Mouse (Mus musculus): ENCODE data around the gene Rapgefl1.

Gene Rapgefl1

GRCm38 (mm10) chr11:98836651-98837141, at the start of gene Rapgefl1:
TSS of gene Rapgefl1 (plus strand) at chr11:98836785.
- no peak for DNase-seq (ENCODE audit: low spot score)

- DNase-seq (ENCODE audit: low spot score) = no peak
Observed at GRCm38 (mm10) chr11:98787229-98787628, 49.4 kb upstream of the Rapgefl1 start.

- no peak for DNase-seq (ENCODE audit: low spot score)
Observed at GRCm38 (mm10) chr11:98787691-98788090, 48.9 kb upstream of the Rapgefl1 start.

GRCm38 (mm10) chr11:98788139-98788538, 48.4 kb upstream of the Rapgefl1 start:
- no peak for DNase-seq (ENCODE audit: low spot score)

- DNase-seq (ENCODE audit: low spot score) = no peak
Observed at GRCm38 (mm10) chr11:98788550-98789218, 47.9 kb upstream of the Rapgefl1 start.

- DNase-seq (ENCODE audit: low spot score) = no peak
Observed at GRCm38 (mm10) chr11:98789219-98789807, 47.3 kb upstream of the Rapgefl1 start.

GRCm38 (mm10) chr11:98789824-98790223, 46.8 kb upstream of the Rapgefl1 start:
- no peak for DNase-seq (ENCODE audit: low spot score)

- DNase-seq (ENCODE audit: low spot score) = no peak
Observed at GRCm38 (mm10) chr11:98790631-98791205, 45.9 kb upstream of the Rapgefl1 start.

GRCm38 (mm10) chr11:98791448-98791847, 45.1 kb upstream of the Rapgefl1 start:
- no peak for DNase-seq (ENCODE audit: low spot score)

GRCm38 (mm10) chr11:98792081-98792480, 44.5 kb upstream of the Rapgefl1 start:
- DNase-seq (ENCODE audit: low spot score) = no peak

GRCm38 (mm10) chr11:98794469-98795014, 42.0 kb upstream of the Rapgefl1 start:
- no peak for DNase-seq (ENCODE audit: low spot score)

GRCm38 (mm10) chr11:98795015-98795713, 41.4 kb upstream of the Rapgefl1 start, which contains the start of gene Msl1:
TSS of gene Msl1 (plus strand) at chr11:98795516.
- DNase-seq (ENCODE audit: low spot score) = no peak

- DNase-seq (ENCODE audit: low spot score) = no peak
Observed at GRCm38 (mm10) chr11:98795714-98796514, 40.7 kb upstream of the Rapgefl1 start.

- no peak for DNase-seq (ENCODE audit: low spot score)
Observed at GRCm38 (mm10) chr11:98796515-98797216, 39.9 kb upstream of the Rapgefl1 start.

- no peak for DNase-seq (ENCODE audit: low spot score)
Observed at GRCm38 (mm10) chr11:98797306-98797705, 39.3 kb upstream of the Rapgefl1 start.

- DNase-seq (ENCODE audit: low spot score) = no peak
Observed at GRCm38 (mm10) chr11:98797909-98798308, 38.7 kb upstream of the Rapgefl1 start.

GRCm38 (mm10) chr11:98804605-98805004, 32.0 kb upstream of the Rapgefl1 start, which contains the start of gene Casc3:
TSS of gene Casc3 (plus strand) at chr11:98804905.
- no peak for DNase-seq (ENCODE audit: low spot score)

- no peak for DNase-seq (ENCODE audit: low spot score)
Observed at GRCm38 (mm10) chr11:98808417-98808816, 28.2 kb upstream of the Rapgefl1 start.

- peak; percentile 94 for DNase-seq (ENCODE audit: low spot score)
Observed at GRCm38 (mm10) chr11:98809457-98810290, 26.9 kb upstream of the Rapgefl1 start.

GRCm38 (mm10) chr11:98810686-98811085, 25.9 kb upstream of the Rapgefl1 start:
- no peak for DNase-seq (ENCODE audit: low spot score)
